Mouse (Mus musculus) B cell, adult 2 months (primary cell): ENCODE results near the gene Prps2.
"Not testable (repeated sequence)": the region's sequence is repeated elsewhere in the genome, so short reads cannot be mapped to it uniquely, and the experiment has no call there.

Experiments
- DNase-seq, 2 experiments: peaks; one replicate each; pipeline ENCODE4 v3.0.0; 2022

Prps2 gene

GRCm38 (mm10) chrX:167382047-167382853 is at the start of gene Prps2:
TSS of gene Prps2 (minus strand) at chrX:167382749.
- peak; percentile 43 to 46 for DNase-seq

GRCm38 (mm10) chrX:167417654-167418053 is 35.1 kb upstream of the Prps2 start:
- no peak for DNase-seq

GRCm38 (mm10) chrX:167394940-167395339 is 12.4 kb upstream of the Prps2 start:
- no peak for DNase-seq

- DNase-seq = no peak
Observed at GRCm38 (mm10) chrX:167386647-167387046, 4.1 kb upstream of the Prps2 start.

- DNase-seq = peak in 1 of 2 experiments; percentile 41
Observed at GRCm38 (mm10) chrX:167382854-167383186, 271 bp upstream of the Prps2 start.

GRCm38 (mm10) chrX:167381583-167382046 is 934 bp downstream of the Prps2 start:
- no peak for DNase-seq

- DNase-seq = no peak
Observed at GRCm38 (mm10) chrX:167380073-167380472, 2.5 kb downstream of the Prps2 start.

- not testable (repeated sequence) for DNase-seq
Observed at GRCm38 (mm10) chrX:167361231-167361630, 21.3 kb downstream of the Prps2 start.

GRCm38 (mm10) chrX:167359704-167360103 is 22.8 kb downstream of the Prps2 start:
- DNase-seq = no peak

GRCm38 (mm10) chrX:167357415-167357814 is 25.1 kb downstream of the Prps2 start:
- peak; percentile 41 to 54 for DNase-seq

- DNase-seq = no peak
Observed at GRCm38 (mm10) chrX:167355965-167356364, 26.6 kb downstream of the Prps2 start.

GRCm38 (mm10) chrX:167353617-167354016 is 28.9 kb downstream of the Prps2 start:
- DNase-seq = no peak

GRCm38 (mm10) chrX:167346440-167346839 is 36.1 kb downstream of the Prps2 start:
- DNase-seq = no peak

- DNase-seq = no peak
Observed at GRCm38 (mm10) chrX:167344356-167344755, 38.2 kb downstream of the Prps2 start.

GRCm38 (mm10) chrX:167341811-167342210 is 40.7 kb downstream of the Prps2 start:
- no peak for DNase-seq

GRCm38 (mm10) chrX:167340190-167340589 is 42.4 kb downstream of the Prps2 start:
- DNase-seq = no peak

- no peak for DNase-seq
Observed at GRCm38 (mm10) chrX:167337990-167338389, 44.6 kb downstream of the Prps2 start.

- no peak for DNase-seq
Observed at GRCm38 (mm10) chrX:167334571-167334970, 48.0 kb downstream of the Prps2 start.

- DNase-seq = no peak
Observed at GRCm38 (mm10) chrX:167332607-167333006, 49.9 kb downstream of the Prps2 start.

- no peak for DNase-seq
Observed at GRCm38 (mm10) chrX:167330993-167331392, 51.6 kb downstream of the Prps2 start.

- DNase-seq = no peak
Observed at GRCm38 (mm10) chrX:167330399-167330798, 52.1 kb downstream of the Prps2 start, which contains the start of gene Tlr7. TSS of gene Tlr7 (minus strand) at chrX:167330558.

- DNase-seq = no peak
Observed at GRCm38 (mm10) chrX:167329620-167330019, 52.9 kb downstream of the Prps2 start.

- DNase-seq = no peak
Observed at GRCm38 (mm10) chrX:167329098-167329497, 53.5 kb downstream of the Prps2 start.

GRCm38 (mm10) chrX:167328519-167328918 is 54.0 kb downstream of the Prps2 start:
- DNase-seq = peak in 1 of 2 experiments; percentile 25

- DNase-seq = peak in 1 of 2 experiments; percentile 17
Observed at GRCm38 (mm10) chrX:167323742-167324141, 58.8 kb downstream of the Prps2 start.
